Mouse (Mus musculus) embryonic fibroblast, embryonic 13.5 days (primary cell): Measurements from ENCODE around the gene Syngap1.

Experiments
- CTCF ChIP-seq: IDR thresholded peaks from 2 replicates; pipeline ENCODE4 v1.5.1; 2011; ENCODE audit warnings: mild to moderate bottlenecking, control low read depth, low read length, moderate library complexity, borderline replicate concordance; ENCODE audit not compliant: insufficient read depth
- POLR2A ChIP-seq: IDR thresholded peaks from 2 replicates; pipeline ENCODE4 v1.6.1; 2011; ENCODE audit warnings: low read depth, mild to moderate bottlenecking, control low read depth, low read length, moderate library complexity

- TF ChIP-seq POLR2A = no peak
- no peak for TF ChIP-seq CTCF
Measured at GRCm38 (mm10) chr17:26969257-26969656, 28.2 kb downstream of the Syngap1 start.
